Mouse (Mus musculus) CH12.LX (cell line): Measurements from ENCODE around the gene Ncbp1. TPM values are rescaled to one million over a fixed set of nuclear protein-coding genes. Genes with fewer than 3 reads are reported as not detected.

Experiments used
- DNase-seq: peaks from one replicate; pipeline ENCODE4 v3.0.0-alpha.2; 2013; ENCODE audit errors: extremely low read depth
- H3K27ac ChIP-seq: 2 replicates; pipeline ENCODE4 v1.5.1; 2012; ENCODE audit warnings: low read depth, mild to moderate bottlenecking, control low read depth, moderate library complexity; ENCODE audit not compliant: insufficient read depth
- H3K27me3 ChIP-seq: replicated peaks from 2 replicates; pipeline ENCODE3; 2012; ENCODE audit warnings: inconsistent platforms
- H3K36me3 ChIP-seq, 2 experiments: replicated peaks in 1 of 2; 2 replicates each; pipeline versions ENCODE3 to v1.6.1; 2012; ENCODE audit warnings: inconsistent platforms in 1 of 2, low read length in 1 of 2, mild to moderate bottlenecking in 1 of 2, mixed read lengths in 1 of 2, moderate library complexity in 1 of 2; ENCODE audit not compliant: control insufficient read depth in 1 of 2, insufficient read depth in 1 of 2
- H3K4me1 ChIP-seq, 2 experiments: 2 replicates each; pipeline ENCODE4 v1.6.1; 2012; ENCODE audit warnings: inconsistent platforms in 1 of 2, moderate library complexity in 1 of 2; ENCODE audit not compliant: insufficient read depth in 2 of 2, control insufficient read depth in 1 of 2
- H3K4me2 ChIP-seq: 2 replicates; pipeline ENCODE4 v1.6.1; 2012; ENCODE audit warnings: low read depth, mild to moderate bottlenecking, control low read depth; ENCODE audit not compliant: poor library complexity, insufficient read depth, severe bottlenecking
- H3K4me3 ChIP-seq, 3 experiments: fragments of 150-350 bp in 1 of 3; sonication (generic) in 1 of 3; replicated peaks in 1 of 3; 2 replicates each; pipeline versions ENCODE3 to v1.5.1; 2011 to 2012; ENCODE audit warnings: low read depth in 2 of 3, low read length in 2 of 3, mild to moderate bottlenecking in 2 of 3, moderate library complexity in 2 of 3, control low read depth in 1 of 3, improper control_type of control experiment in 1 of 3, inconsistent platforms in 1 of 3, mixed read lengths in 1 of 3; ENCODE audit not compliant: poor library complexity in 1 of 3
- H3K79me2 ChIP-seq: replicated peaks from 2 replicates; pipeline ENCODE4 v1.6.1; 2012; ENCODE audit warnings: mild to moderate bottlenecking, moderate library complexity; ENCODE audit not compliant: control insufficient read depth, poor library complexity, insufficient read depth, severe bottlenecking; ENCODE audit errors: extremely low read depth
- H3K9ac ChIP-seq: 2 replicates; pipeline ENCODE4 v1.6.1; 2012; ENCODE audit warnings: low read depth, mild to moderate bottlenecking, control low read depth, moderate library complexity; ENCODE audit not compliant: insufficient read depth
- H3K9me3 ChIP-seq: replicated peaks from 2 replicates; pipeline ENCODE3; 2012; ENCODE audit warnings: low read length, inconsistent platforms, mixed read lengths
- BHLHE40 ChIP-seq: IDR thresholded peaks from 2 replicates; pipeline ENCODE4 v1.6.1; 2011; ENCODE audit warnings: mild to moderate bottlenecking, low read depth, low read length, improper control_type of control experiment
- CHD1 ChIP-seq: IDR thresholded peaks from 2 replicates; pipeline ENCODE4 v1.6.1; 2012; ENCODE audit warnings: low read depth, low read length, improper control_type of control experiment, inconsistent platforms
- CHD2 ChIP-seq: IDR thresholded peaks from 2 replicates; pipeline ENCODE4 v1.6.1; 2011; ENCODE audit warnings: low read length, improper control_type of control experiment
- CTCF ChIP-seq, 2 experiments: IDR thresholded peaks in 1 of 2; conservative IDR thresholded peaks in 1 of 2; 2 replicates each; pipeline ENCODE4 v1.5.1; 2011 to 2012; ENCODE audit warnings: low read depth in 2 of 2, low read length in 2 of 2, improper control_type of control experiment in 1 of 2, inconsistent platforms in 1 of 2, mild to moderate bottlenecking in 1 of 2, moderate library complexity in 1 of 2
- E2F4 ChIP-seq: IDR thresholded peaks from 2 replicates; pipeline ENCODE4 v1.6.1; 2011; ENCODE audit warnings: low read depth, low read length, improper control_type of control experiment; ENCODE audit not compliant: insufficient replicate concordance
- ETS1 ChIP-seq: conservative IDR thresholded peaks from 2 replicates; pipeline ENCODE4 v1.6.1; 2012; ENCODE audit warnings: low read depth, mild to moderate bottlenecking, inconsistent platforms, low read length, improper control_type of control experiment, moderate library complexity
- GABPA ChIP-seq: IDR thresholded peaks from 2 replicates; pipeline ENCODE4 v1.6.1; 2012; ENCODE audit warnings: low read depth, low read length, improper control_type of control experiment, inconsistent platforms; ENCODE audit not compliant: insufficient replicate concordance
- IRF4 ChIP-seq: IDR thresholded peaks from 2 replicates; pipeline ENCODE4 v1.6.1; 2014; ENCODE audit warnings: low read depth, mild to moderate bottlenecking, inconsistent platforms, low read length, improper control_type of control experiment
- MAX ChIP-seq: IDR thresholded peaks from 2 replicates; pipeline ENCODE4 v1.6.1; 2011; ENCODE audit warnings: low read length, improper control_type of control experiment
- NRF1 ChIP-seq: IDR thresholded peaks from 2 replicates; pipeline ENCODE4 v1.6.1; 2014; ENCODE audit warnings: low read depth, mild to moderate bottlenecking, inconsistent platforms, low read length, improper control_type of control experiment, moderate library complexity
- POLR2AphosphoS2 ChIP-seq: IDR thresholded peaks from 2 replicates; pipeline ENCODE4 v1.6.1; 2011; ENCODE audit warnings: low read depth, low read length, improper control_type of control experiment
- RAD21 ChIP-seq: IDR thresholded peaks from 2 replicates; pipeline ENCODE4 v1.6.1; 2011; ENCODE audit warnings: low read depth, mild to moderate bottlenecking, low read length, improper control_type of control experiment, moderate library complexity
- SIN3A ChIP-seq: IDR thresholded peaks from 2 replicates; pipeline ENCODE4 v1.6.1; 2012; ENCODE audit warnings: low read length, improper control_type of control experiment, inconsistent platforms
- SMC3 ChIP-seq: IDR thresholded peaks from 2 replicates; pipeline ENCODE4 v1.6.1; 2011; ENCODE audit warnings: low read depth, low read length, improper control_type of control experiment
- TCF12 ChIP-seq: IDR thresholded peaks from 2 replicates; pipeline ENCODE4 v1.6.1; 2014; ENCODE audit warnings: low read depth, mild to moderate bottlenecking, inconsistent platforms, low read length, improper control_type of control experiment
- UBTF ChIP-seq: IDR thresholded peaks from 2 replicates; pipeline ENCODE4 v1.6.1; 2012; ENCODE audit warnings: low read depth, mild to moderate bottlenecking, inconsistent platforms, low read length, improper control_type of control experiment, moderate library complexity
- USF1 ChIP-seq: IDR thresholded peaks from 2 replicates; pipeline ENCODE4 v1.6.1; 2014; ENCODE audit warnings: low read depth, mild to moderate bottlenecking, inconsistent platforms, low read length, improper control_type of control experiment
- USF2 ChIP-seq: conservative IDR thresholded peaks from 2 replicates; pipeline ENCODE4 v1.6.1; 2011; ENCODE audit warnings: low read depth, low read length, improper control_type of control experiment
- ZKSCAN1 ChIP-seq: IDR thresholded peaks from 2 replicates; pipeline ENCODE4 v1.6.1; 2012; ENCODE audit warnings: low read depth, inconsistent platforms, low read length, improper control_type of control experiment, borderline replicate concordance
- ZMIZ1 ChIP-seq: IDR thresholded peaks from 2 replicates; pipeline ENCODE4 v1.6.1; 2012; ENCODE audit warnings: low read depth, mild to moderate bottlenecking, inconsistent platforms, low read length, improper control_type of control experiment
- dilution Hi-C: fragments of 300-500 bp; cut with MboI; formaldehyde crosslinking; loops from 2 replicates; pipeline ENCODE4 v1.14.3; 2020; ENCODE audit warnings: low sequenced_read_pairs; ENCODE audit not compliant: extremely low pct_unique_long_range_greater_than_20kb, extremely low pct_ligation_motif_present
- in situ Hi-C: fragments of 300-500 bp; cut with MboI; formaldehyde crosslinking; loops from 3 replicates; pipeline ENCODE4 v1.14.3; 2019; ENCODE audit warnings: low sequenced_read_pairs, low pct_ligation_motif_present, low pct_unique_long_range_greater_than_20kb, mixed read lengths
- polyA plus RNA-seq: library from polyadenylated mRNA; unstranded; fragments of >175 nt; gene quantifications from 2 replicates; pipeline ENCODE4 v1.2.1, GENCODE M21; 2012; ENCODE audit warnings: low read depth; ENCODE audit not compliant: insufficient read length
- total RNA-seq, 2 experiments: library from RNA; depleted of rRNA; stranded (reverse); fragments of 300-350 nt in 1 of 2; fragments of >200 nt in 1 of 2; gene quantifications; 2 replicates each; pipeline ENCODE4 v1.2.3; 2012 to 2014

Ncbp1 gene
- total and polyA plus RNA-seq, 3 experiments, result 64.7 to 121 (median 88.2) TPM

DNA sequence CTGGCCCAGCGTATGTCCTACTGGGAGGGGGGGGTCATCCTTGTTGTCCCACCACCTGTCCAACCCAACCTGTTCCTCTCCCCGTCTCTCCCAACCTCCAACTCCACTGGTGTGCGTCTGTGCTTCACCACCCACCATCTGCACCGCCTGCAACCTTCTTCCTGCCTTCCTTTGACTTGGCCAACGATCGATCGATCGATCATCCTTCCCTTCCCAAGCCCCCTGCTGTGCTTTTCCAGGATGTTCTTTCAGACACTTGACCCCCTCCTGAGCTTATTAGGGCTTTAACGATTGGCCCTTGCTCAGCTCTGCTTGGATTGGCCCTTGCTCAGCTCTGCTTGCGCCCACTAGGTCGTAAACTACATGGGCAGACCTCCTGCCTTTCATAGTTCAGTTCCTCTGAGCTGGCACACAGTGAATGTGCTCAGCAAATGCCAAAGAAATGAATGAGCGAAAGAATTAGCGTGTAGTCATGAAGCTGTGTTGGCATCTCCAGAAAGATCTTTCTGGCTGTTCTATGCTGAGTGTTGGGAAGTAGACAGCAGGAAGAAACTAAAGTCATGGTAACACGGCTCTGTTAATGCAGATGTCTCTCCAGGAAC lies 48.8 kb upstream of the Ncbp1 start:
- in situ Hi-C loops (no loop called here), dilution Hi-C loops (no loop called here)
- Histone ChIP-seq H3K4me2 (no peak overlapping the region), H3K27me3 (no peaks in the 10 kb centered on the region), H3K4me1 (peaks cover 0 to 18% of the 10 kb centered on the region in 2 experiments; a peak in 2 of 4 replicates), H3K36me3 (peaks cover 0 to 8% of the 10 kb centered on the region in 2 experiments), H3K27ac (no peak overlapping the region), H3K9ac (no peak overlapping the region), H3K4me3 (no peak overlapping the region), H3K9me3 (no peaks in the 10 kb centered on the region), H3K79me2 (no peaks in the 10 kb centered on the region)
- no peak for DNase-seq
- TF ChIP-seq ZMIZ1 (no peak), E2F4 (no peak), NRF1 (no peak), UBTF (no peak), SMC3 (no peak), MAX (no peak), SIN3A (no peak), POLR2AphosphoS2 (no peak), CTCF (conservative IDR thresholded peaks at IDR 0.05 in 1 of 2, IDR thresholded peaks at IDR 0.05 in 1 of 2; ENCODE audit: low read depth in 2 of 2, low read length in 2 of 2) (no peak), RAD21 (no peak), ETS1 (no peak), CHD1 (no peak), TCF12 (no peak)

DNA sequence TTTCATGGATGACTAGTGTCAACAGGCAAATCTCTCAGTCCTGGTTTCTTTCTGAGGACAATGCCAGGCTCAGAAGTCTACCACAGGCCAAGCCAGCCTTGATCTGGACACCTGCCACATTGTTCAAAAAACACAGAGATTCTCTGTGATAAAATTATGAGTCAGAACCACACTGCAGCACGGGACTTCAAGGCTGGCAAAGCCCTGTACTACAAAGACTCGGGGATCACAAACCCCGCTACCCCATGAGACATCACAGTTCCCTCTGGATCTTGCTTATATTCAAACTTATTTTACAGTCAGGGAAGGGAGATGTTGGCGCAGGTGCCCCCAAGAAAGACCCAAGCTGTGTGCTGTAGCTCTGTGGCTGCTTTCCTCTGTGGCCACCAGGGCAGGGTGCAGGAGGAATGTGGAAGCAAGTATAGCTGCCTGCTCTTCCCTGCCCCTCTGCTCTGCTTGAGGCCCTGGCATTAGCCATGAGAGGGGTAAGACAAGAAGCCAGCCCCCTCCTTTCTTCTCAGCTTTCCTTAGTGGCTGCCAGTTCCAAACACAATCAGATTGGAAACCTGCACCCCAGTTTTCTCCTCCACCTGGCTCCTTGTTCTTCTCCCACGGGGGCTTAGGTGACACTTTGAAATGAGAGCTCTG lies 45.9 kb upstream of the Ncbp1 start:
- H3K79me2 ChIP-seq, result no peaks in the 10 kb centered on the region
- TF ChIP-seq SIN3A (no peak), IRF4 (no peak), USF2 (no peak), GABPA (no peak), CHD2 (no peak), USF1 (no peak), BHLHE40 (no peak), ZKSCAN1 (no peak)
- peaks cover 20 to 41% of the 10 kb centered on the region in 2 experiments for H3K4me1 ChIP-seq
- no peaks in the 10 kb centered on the region for H3K9me3 ChIP-seq
- dilution Hi-C loops, result no loop called here
- DNase-seq, result no peak
- peaks cover 0 to 14% of the 10 kb centered on the region in 2 experiments for H3K36me3 ChIP-seq
- no peak overlapping the region for H3K4me2 ChIP-seq
- no peaks in the 10 kb centered on the region for H3K27me3 ChIP-seq
- H3K9ac ChIP-seq, result no peak overlapping the region
- in situ Hi-C loops, result no loop called here
- no peak overlapping the region for H3K27ac ChIP-seq
- no peak overlapping the region for H3K4me3 ChIP-seq
